Mouse (Mus musculus) neural tube, embryonic 12.5 days (tissue): ENCODE results near the gene Fam217b. TPM values are rescaled to one million over a fixed set of nuclear protein-coding genes. Genes with fewer than 3 reads are reported as not detected.
A peak's percentile ranks its signal among the peaks of the same experiment; 100 is the strongest.

Experiments used
- ATAC-seq: fragments of 200-750 bp; cut with Nextera tagmentation; 2 replicates; pipeline ENCODE4 v1.8.0; 2017; ENCODE audit warnings: low read depth, mild to moderate bottlenecking, moderate TSS enrichment, moderate library complexity; ENCODE audit not compliant: low FRiP score
- H3K27ac ChIP-seq: fragments of 300-500 bp; sonication (generic); 2 replicates; pipeline ENCODE4 v1.5.1; 2016
- H3K27me3 ChIP-seq: fragments of 300-500 bp; sonication (generic); replicated peaks from 2 replicates; pipeline ENCODE4 v1.6.1; 2016; ENCODE audit warnings: mild to moderate bottlenecking
- H3K36me3 ChIP-seq: fragments of 300-500 bp; sonication (generic); 2 replicates; pipeline ENCODE4 v1.6.1; 2016; ENCODE audit warnings: mild to moderate bottlenecking
- H3K4me1 ChIP-seq: fragments of 300-500 bp; sonication (generic); 2 replicates; pipeline ENCODE4 v1.6.1; 2016
- H3K4me2 ChIP-seq: fragments of 300-500 bp; sonication (generic); replicated peaks from 2 replicates; pipeline ENCODE4 v1.6.1; 2016; ENCODE audit warnings: mild to moderate bottlenecking
- H3K4me3 ChIP-seq: fragments of 300-500 bp; sonication (generic); 2 replicates; pipeline ENCODE4 v1.5.1; 2016
- H3K9ac ChIP-seq: fragments of 300-500 bp; sonication (generic); 2 replicates; pipeline ENCODE4 v1.6.1; 2016; ENCODE audit warnings: mild to moderate bottlenecking
- H3K9me3 ChIP-seq: fragments of 300-500 bp; sonication (generic); 2 replicates; pipeline ENCODE4 v1.6.1; 2016; ENCODE audit warnings: mild to moderate bottlenecking
- WGBS: fragments of 180-500 bp; shearing (Covaris S2); methylation state at CpG from one replicate; pipeline ENCODE4 v1.1.7; 2016; 5-methylcytosine and 5-hydroxymethylcytosine counted together
- polyA plus RNA-seq: library from polyadenylated mRNA; unstranded; fragments of >200 nt; fragmentation: Nextera tagmentation; extraction: Ambion mirVana; gene quantifications from 2 replicates; pipeline ENCODE4 v1.2.1, GENCODE M21; 2016

Fam217b gene
- polyA plus RNA-seq, 1 experiment from 2014 or later, result 6.3 TPM

DNA sequence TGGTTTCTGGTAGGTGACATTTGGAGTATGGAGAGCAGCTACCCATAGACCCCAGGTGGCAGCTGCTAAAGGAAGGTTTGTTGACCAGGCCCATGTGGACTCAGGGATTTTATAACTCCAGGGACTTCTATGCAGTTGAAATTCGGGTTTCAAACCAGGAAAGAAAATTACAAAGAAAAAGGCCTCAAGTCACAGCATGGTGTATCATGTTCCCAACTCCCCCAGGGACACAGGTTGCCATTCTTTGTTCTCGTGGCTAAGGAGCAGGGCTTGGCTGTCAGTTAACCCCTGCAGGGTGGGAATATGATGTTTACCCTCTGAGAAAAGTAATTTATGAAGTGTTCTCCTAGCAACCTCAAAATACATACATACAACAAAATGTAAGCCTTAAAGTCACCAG, 35.9 kb downstream of the Fam217b start:
- WGBS, result 18% methylated on average over 2 of the region's 2 CpGs
- Histone ChIP-seq H3K36me3 (no peaks in the 10 kb centered on the region), H3K9ac (no peak overlapping the region), H3K27ac (no peak overlapping the region), H3K27me3 (no peaks in the 10 kb centered on the region), H3K4me2 (no peak overlapping the region), H3K4me3 (no peak overlapping the region), H3K9me3 (no peaks in the 10 kb centered on the region), H3K4me1 (peaks cover 8% of the 10 kb centered on the region)
- ATAC-seq, result no peak

DNA sequence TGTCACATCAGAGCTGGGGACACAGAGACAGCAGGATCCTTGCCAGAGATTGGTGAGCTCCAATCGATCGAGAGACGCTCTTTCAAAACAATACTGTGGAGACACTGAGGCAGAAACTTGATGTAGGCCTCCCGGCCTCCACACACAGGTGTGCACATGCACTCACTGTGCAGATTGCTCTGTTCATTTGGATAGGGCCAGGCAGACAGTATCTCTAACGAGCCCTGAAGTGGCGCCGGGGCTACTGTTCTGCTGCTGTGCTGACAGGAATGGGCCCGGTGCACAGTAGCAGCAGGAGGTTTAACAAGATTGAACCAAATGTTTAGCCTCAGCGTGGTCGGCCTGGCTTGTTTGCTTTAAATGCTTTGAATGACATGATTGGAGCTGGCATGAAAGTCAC, 36.6 kb downstream of the Fam217b start:
- no peak overlapping the region for H3K9ac ChIP-seq
- ATAC-seq, result no peak
- no peaks in the 10 kb centered on the region for H3K9me3 ChIP-seq
- H3K4me2 ChIP-seq, result no peak overlapping the region
- no peak overlapping the region for H3K4me3 ChIP-seq
- peaks cover 12% of the 10 kb centered on the region for H3K4me1 ChIP-seq
- H3K27ac ChIP-seq, result no peak overlapping the region
- H3K27me3 ChIP-seq, result no peaks in the 10 kb centered on the region
- no peaks in the 10 kb centered on the region for H3K36me3 ChIP-seq
- 66% methylated on average over 10 of the region's 10 CpGs for WGBS

- Histone ChIP-seq H3K4me3 (no peak overlapping the region), H3K4me2 (peak overlapping the region; percentile 26), H3K4me1 (peaks cover 12% of the 10 kb centered on the region), H3K9ac (0 out of 2 replicates have a peak overlapping the region, but pooled peaks have one; percentile 18), H3K9me3 (no peaks in the 10 kb centered on the region), H3K27me3 (no peaks in the 10 kb centered on the region), H3K27ac (peak overlapping the region; percentile 26; the same call in 1 of the 2 replicates), H3K36me3 (no peaks in the 10 kb centered on the region)
- 15% methylated on average over 17 of the region's 17 CpGs for WGBS
- ATAC-seq, result peak; percentile 83
Measured at GRCm38 (mm10) chr2:178454664-178455516, 40.6 kb downstream of the Fam217b start.

- Histone ChIP-seq H3K9me3 (no peaks in the 10 kb centered on the region), H3K9ac (no peak overlapping the region), H3K27me3 (no peaks in the 10 kb centered on the region), H3K27ac (no peak overlapping the region), H3K36me3 (no peaks in the 10 kb centered on the region), H3K4me3 (no peak overlapping the region), H3K4me2 (no peak overlapping the region), H3K4me1 (peaks cover 12% of the 10 kb centered on the region)
- no peak for ATAC-seq
- WGBS, result 86% methylated on average over 6 of the region's 6 CpGs
Measured at GRCm38 (mm10) chr2:178457414-178457813, 43.1 kb downstream of the Fam217b start.

- Histone ChIP-seq H3K4me1 (peaks cover 3% of the 10 kb centered on the region), H3K4me3 (no peak overlapping the region)
- 69% methylated on average over 5 of the region's 5 CpGs for WGBS
Measured at GRCm38 (mm10) chr2:178460353-178460752, 46.0 kb downstream of the Fam217b start.

GRCm38 (mm10) chr2:178471546-178472480, 57.5 kb downstream of the Fam217b start:
- no peak for ATAC-seq

More at GRCm38 (mm10) chr2:178460353-178460752, 46.0 kb downstream of the Fam217b start:
- H3K9me3 ChIP-seq, result no peaks in the 10 kb centered on the region
- H3K4me2 ChIP-seq, result no peak overlapping the region
- ATAC-seq, result no peak
- no peak overlapping the region for H3K27ac ChIP-seq
- H3K27me3 ChIP-seq, result no peaks in the 10 kb centered on the region
- H3K9ac ChIP-seq, result no peak overlapping the region
- no peaks in the 10 kb centered on the region for H3K36me3 ChIP-seq

GRCm38 (mm10) chr2:178473916-178474315, 59.6 kb downstream of the Fam217b start:
- Histone ChIP-seq H3K27ac (no peak overlapping the region), H3K9ac (no peak overlapping the region), H3K4me3 (no peak overlapping the region), H3K27me3 (no peaks in the 10 kb centered on the region), H3K4me1 (no peaks in the 10 kb centered on the region), H3K4me2 (no peak overlapping the region), H3K9me3 (no peaks in the 10 kb centered on the region), H3K36me3 (no peaks in the 10 kb centered on the region)
- WGBS, result 84% methylated on average over 10 of the region's 10 CpGs
- no peak for ATAC-seq

More at GRCm38 (mm10) chr2:178471546-178472480, 57.5 kb downstream of the Fam217b start:
- Histone ChIP-seq H3K9me3 (no peaks in the 10 kb centered on the region), H3K9ac (no peak overlapping the region), H3K36me3 (no peaks in the 10 kb centered on the region), H3K4me2 (no peak overlapping the region), H3K27ac (no peak overlapping the region), H3K4me3 (no peak overlapping the region), H3K27me3 (no peaks in the 10 kb centered on the region), H3K4me1 (no peaks in the 10 kb centered on the region)
- 83% methylated on average over 17 of the region's 17 CpGs for whole genome bisulfite sequencing

Other genes starting within 250 kb of the Fam217b start
- gene Sycp2, start 6.8 kb upstream of the Fam217b start, polyA plus RNA-seq, result 0.23 and 0.46 TPM in 2 replicates
- gene Ppp1r3d, start 52 bp upstream of the Fam217b start, polyA plus RNA-seq, result 3.5 and 4.3 TPM in 2 replicates
- gene Cdh26, start 16.0 kb downstream of the Fam217b start, polyA plus RNA-seq, result 0.11 and 0.25 TPM in 2 replicates